Mouse (Mus musculus): ENCODE data around the gene BC051142.

Gene BC051142

DNA sequence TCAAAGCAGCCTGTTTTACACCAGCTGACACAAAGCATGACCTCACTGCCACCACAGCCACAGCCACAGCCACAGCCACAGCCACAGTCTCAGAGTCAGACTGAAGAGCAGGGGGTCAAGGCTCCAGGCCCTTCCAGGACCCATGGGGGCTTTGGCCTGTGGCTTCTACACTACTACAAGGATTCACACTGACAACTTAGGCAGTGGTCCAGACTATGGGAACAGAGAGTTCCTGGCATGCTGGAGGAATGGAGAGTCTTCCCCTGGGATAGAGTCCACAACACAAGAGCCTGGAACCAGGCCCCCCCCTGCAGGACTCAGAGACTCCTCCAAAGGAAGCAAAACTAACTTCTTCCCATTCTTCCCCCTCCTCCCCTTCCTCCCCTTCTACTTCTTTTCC, 109.0 kb downstream of the BC051142 start:
- DNase-seq (ENCODE audit: low spot score), result no peak
